Mouse (Mus musculus) lung, adult 18-20 months (tissue): ENCODE measurements around the gene Vav3.

Experiments used
- DNase-seq, 2 experiments: peaks; one replicate each; pipeline ENCODE4 v3.0.0; 2022; ENCODE audit warnings: mixed read lengths in 2 of 2

Vav3 gene

DNA sequence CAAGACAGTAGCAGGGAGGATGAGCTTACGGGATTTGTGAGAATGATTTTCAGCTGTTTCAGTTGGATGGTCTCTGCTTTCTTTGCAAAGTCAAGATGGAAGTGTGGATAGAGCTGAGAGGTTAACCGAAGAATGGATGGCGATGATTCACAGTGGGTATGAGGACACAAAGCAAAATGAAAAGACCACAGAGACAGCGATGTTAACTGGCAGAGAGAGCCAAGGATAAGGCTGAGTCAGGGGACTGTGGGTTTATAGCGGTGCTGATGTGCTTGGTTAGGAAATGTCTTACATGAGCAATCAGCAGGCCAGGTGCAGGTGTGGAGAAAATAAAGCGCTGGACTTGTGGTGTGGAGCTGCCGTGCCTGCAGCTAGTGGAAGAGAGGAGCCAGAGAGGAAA is 371.3 kb downstream of the Vav3 start:
- no peak for DNase-seq

DNA sequence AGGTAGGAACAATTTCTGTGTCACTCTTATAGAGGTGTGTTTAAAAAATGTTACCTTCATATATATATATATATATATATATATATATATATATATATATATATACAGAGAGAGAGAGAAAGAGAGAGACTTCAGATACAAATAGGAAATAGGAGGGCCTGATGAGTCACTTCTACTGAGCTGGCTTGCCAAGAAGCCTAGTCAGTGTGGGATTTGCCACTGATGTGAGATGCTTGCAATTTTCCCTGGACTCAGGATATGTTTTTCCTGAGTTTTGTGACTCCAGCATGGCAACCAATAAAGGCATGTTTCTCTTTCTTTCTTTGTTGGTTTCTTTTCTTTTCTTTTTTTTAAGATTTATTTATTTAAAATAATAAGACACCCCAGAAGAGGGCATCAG is 374.0 kb downstream of the Vav3 start:
- DNase-seq, result no peak

DNA sequence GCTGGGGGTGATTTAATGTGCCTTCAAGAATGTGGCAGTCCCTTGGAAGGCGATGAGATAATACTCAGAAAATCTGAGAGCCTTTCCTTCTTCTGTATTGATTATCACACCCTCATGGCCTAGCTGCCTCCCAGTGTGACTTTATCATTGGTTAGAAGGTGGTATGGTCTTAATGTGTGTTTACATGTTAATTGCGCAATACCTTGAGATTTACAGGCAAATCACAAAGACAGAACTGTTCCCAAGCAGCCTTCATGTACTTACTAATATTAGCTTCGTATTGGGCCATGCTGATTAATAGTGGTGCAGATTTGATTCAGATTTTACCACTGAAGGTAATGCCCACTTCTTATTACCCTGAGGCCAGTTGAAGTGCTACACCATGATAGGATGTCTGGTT is 381.3 kb downstream of the Vav3 start:
- DNase-seq, result no peak

DNA sequence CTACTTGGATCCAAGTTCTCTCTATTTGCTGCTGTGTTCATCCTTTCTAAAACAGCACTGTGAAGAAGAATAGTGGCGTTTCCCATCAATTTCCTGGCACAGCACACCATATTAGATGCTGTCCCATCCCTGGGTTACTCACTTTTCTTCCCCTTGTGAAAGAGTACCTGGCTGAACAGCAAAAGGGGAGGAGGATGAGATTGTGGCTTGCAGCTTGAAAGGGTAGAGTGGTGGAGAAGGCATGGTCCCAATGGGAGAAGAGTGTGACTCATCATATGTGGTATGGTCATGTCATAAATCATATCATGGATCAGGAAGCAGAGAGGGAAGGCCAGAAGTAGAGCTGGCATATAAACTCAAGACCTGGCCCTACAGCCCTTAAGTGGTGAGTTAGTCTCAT is 386.3 kb downstream of the Vav3 start:
- no peak for DNase-seq

DNA sequence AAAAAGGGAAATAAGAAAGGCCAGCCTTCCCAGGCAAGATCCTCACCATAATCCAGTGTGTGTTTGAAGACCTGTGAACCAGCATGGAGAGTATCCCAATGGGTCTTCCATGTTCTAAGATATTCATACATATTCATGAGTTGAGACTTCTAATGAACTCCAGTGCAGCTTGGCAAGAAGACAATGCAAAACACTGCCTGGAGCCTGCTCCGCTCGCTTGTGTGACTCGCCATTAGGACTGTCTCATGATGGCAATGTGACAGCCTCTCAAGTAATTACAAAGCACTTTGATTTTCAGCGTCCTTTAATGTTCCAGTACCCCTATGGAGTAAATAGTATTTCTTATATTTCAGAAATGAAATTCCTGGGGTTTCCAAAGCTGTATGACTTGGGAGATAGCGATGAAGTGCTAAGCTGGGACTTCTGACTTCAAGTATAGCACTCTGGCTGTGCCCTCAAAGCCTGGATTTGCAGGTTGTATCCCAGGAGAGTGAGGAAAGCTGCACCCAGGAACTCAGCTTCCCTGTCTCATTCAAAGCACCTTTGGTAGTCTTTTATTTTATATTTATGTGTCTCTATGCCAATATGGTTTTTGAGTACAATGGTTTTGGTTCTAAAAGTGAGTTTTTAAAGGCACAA is 391.3 kb downstream of the Vav3 start:
- no peak for DNase-seq

DNA sequence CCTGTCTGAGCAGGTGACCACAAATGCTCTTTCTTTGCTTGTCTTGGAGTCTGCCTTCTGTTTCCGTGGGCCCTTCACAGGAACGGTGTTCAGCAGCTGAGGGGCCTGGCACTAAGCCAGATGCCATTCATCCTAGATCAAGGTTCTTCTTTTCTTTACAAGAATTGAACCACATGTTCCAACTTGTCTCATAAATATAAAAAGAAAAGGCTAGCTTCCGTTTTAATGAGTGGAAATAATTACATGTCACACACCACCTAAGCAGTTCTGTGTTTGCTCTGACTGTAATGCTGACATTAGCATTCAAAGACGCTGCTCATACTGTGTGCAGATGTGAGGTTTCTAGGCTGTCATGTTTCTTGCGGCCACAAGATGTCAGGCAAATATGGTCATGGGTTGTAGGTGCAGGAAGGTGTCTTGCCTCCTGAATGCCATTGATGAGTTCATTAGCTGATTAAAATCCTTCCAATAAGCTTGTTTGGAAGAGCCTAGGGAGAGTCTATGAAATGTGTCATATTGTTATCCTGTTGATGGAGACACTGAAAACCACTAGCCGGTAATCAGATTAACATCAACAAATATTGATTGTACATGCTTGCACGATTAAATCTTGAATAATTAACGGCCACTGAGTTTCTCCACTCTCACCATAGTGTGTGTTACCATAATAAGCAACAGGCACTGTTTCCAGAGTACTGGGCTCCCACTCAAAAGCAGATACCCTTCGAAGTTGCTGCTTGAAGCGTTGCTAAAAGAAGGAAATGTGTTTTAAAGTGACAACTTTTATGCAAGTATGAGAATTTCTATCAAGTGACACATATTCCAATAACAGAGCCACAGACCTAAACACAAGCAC is 392.1 kb downstream of the Vav3 start:
- DNase-seq, result no peak
